Mouse (Mus musculus) limb, embryonic 13.5 days (tissue): ENCODE measurements around the gene Hmgcr. TPM values are rescaled to one million over a fixed set of nuclear protein-coding genes. Genes with fewer than 3 reads are reported as not detected.

Experiments used
- ATAC-seq: fragments of 200-750 bp; cut with Nextera tagmentation; 2 replicates; pipeline ENCODE4 v1.8.0; 2017; ENCODE audit warnings: low read depth, moderate number of reproducible peaks, moderate TSS enrichment; ENCODE audit not compliant: low FRiP score
- H3K27ac ChIP-seq: fragments of 300-500 bp; sonication (generic); 2 replicates; pipeline ENCODE4 v1.5.1; 2015; ENCODE audit warnings: inconsistent platforms, mild to moderate bottlenecking, moderate library complexity
- H3K27me3 ChIP-seq: fragments of 300-500 bp; sonication (generic); 2 replicates; pipeline ENCODE4 v1.6.1; 2015; ENCODE audit warnings: mild to moderate bottlenecking, inconsistent platforms
- H3K36me3 ChIP-seq: fragments of 300-500 bp; sonication (generic); 2 replicates; pipeline ENCODE4 v1.6.1; 2015; ENCODE audit warnings: inconsistent platforms, mild to moderate bottlenecking, moderate library complexity
- H3K4me1 ChIP-seq: fragments of 300-500 bp; sonication (generic); 2 replicates; pipeline ENCODE4 v1.6.1; 2015; ENCODE audit warnings: inconsistent platforms
- H3K4me2 ChIP-seq: fragments of 300-500 bp; sonication (generic); replicated peaks from 2 replicates; pipeline ENCODE4 v1.6.1; 2015; ENCODE audit warnings: inconsistent platforms, mild to moderate bottlenecking, moderate library complexity
- H3K4me3 ChIP-seq: fragments of 300-500 bp; sonication (generic); 2 replicates; pipeline ENCODE4 v1.5.1; 2015; ENCODE audit warnings: moderate library complexity, mild to moderate bottlenecking, inconsistent platforms
- H3K9ac ChIP-seq: fragments of 300-500 bp; sonication (generic); 2 replicates; pipeline ENCODE4 v1.6.1; 2015; ENCODE audit warnings: mild to moderate bottlenecking, inconsistent platforms
- H3K9me3 ChIP-seq: fragments of 300-500 bp; sonication (generic); 2 replicates; pipeline ENCODE4 v1.6.1; 2016; ENCODE audit warnings: inconsistent platforms
- WGBS: fragments of 180-500 bp; shearing (Covaris S2); methylation state at CpG from one replicate; pipeline ENCODE4 v1.1.7; 2015; 5-methylcytosine and 5-hydroxymethylcytosine counted together
- polyA plus RNA-seq: library from polyadenylated mRNA; unstranded; fragments of >200 nt; fragmentation: Nextera tagmentation; extraction: Ambion mirVana; gene quantifications from 2 replicates; pipeline ENCODE4 v1.2.1, GENCODE M21; 2015

Hmgcr gene
- polyA plus RNA-seq, result 72.6 and 74.0 TPM in 2 replicates

GRCm38 (mm10) chr13:96670406-96671077 is at the start of gene Hmgcr:
Gene Hmgcr (minus strand): TSS chr13:96670936.
- Histone ChIP-seq H3K4me1 (peaks cover 36% of the 10 kb centered on the region), H3K9me3 (no peaks in the 10 kb centered on the region), H3K27me3 (no peaks in the 10 kb centered on the region), H3K36me3 (peaks cover 9% of the 10 kb centered on the region), H3K4me3 (peak within 1 kb of the TSS; percentile 99), H3K9ac (peak within 1 kb of the TSS; percentile 96), H3K27ac (peak within 1 kb of the TSS; percentile 90), H3K4me2 (peak within 1 kb of the TSS; percentile 72)
- ATAC-seq, result peak; percentile 100
- under 1% methylated on average over 69 of the region's 70 CpGs for WGBS

DNA sequence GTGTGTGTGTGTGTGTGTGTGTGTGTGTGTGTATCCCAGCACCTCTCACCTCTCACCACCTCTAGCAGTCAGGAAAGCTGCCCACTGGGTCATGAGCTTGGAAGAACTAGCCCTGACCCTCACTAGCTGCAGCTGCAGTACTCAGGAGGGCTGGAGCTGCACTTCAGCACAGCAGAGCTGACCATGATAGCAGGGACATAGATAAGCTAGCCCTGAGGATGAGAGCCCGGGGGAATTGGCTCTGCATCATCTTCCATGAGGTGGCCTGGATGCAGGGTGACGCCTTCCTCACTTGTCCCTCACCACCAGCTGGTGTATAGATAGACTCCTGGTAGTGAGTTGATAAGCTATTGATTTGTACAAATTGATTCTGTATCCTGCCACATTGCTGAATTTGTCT is 49.3 kb upstream of the Hmgcr start:
- Histone ChIP-seq H3K4me3 (no peak overlapping the region), H3K4me1 (no peaks in the 10 kb centered on the region), H3K27ac (no peak overlapping the region), H3K36me3 (no peaks in the 10 kb centered on the region), H3K27me3 (no peaks in the 10 kb centered on the region), H3K9me3 (no peaks in the 10 kb centered on the region), H3K9ac (no peak overlapping the region), H3K4me2 (no peak overlapping the region)
- ATAC-seq, result no peak
- 85% methylated on average over 2 of the region's 2 CpGs for WGBS

GRCm38 (mm10) chr13:96717821-96718220 is 47.1 kb upstream of the Hmgcr start:
- Histone ChIP-seq H3K4me3 (no peak overlapping the region), H3K4me2 (no peak overlapping the region), H3K9me3 (no peaks in the 10 kb centered on the region), H3K27ac (no peak overlapping the region), H3K36me3 (no peaks in the 10 kb centered on the region), H3K4me1 (no peaks in the 10 kb centered on the region), H3K9ac (no peak overlapping the region), H3K27me3 (no peaks in the 10 kb centered on the region)
- no peak for ATAC-seq
- 50% methylated on average over 1 of the region's 1 CpGs for WGBS

DNA sequence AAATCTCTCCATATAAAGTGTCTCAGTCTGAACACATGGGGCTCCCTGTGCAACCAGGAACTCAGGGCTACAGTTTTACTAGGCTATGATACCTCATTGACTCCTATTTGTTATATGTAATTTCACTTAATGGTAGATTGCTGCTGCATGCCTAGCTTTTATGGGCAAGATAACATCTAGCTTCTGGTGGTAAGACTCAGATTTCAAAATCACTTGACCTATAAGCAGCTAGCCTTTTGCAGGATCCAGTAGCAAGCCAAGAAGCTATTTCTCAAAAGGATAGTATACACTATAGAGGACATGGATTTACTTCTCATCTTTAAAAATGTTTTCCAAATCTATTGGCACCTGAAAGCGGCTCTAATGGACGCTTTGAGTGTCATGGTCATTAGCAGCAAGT is 45.6 kb upstream of the Hmgcr start:
- Histone ChIP-seq H3K4me3 (no peak overlapping the region), H3K9ac (no peak overlapping the region), H3K4me2 (no peak overlapping the region), H3K27me3 (no peaks in the 10 kb centered on the region), H3K4me1 (no peaks in the 10 kb centered on the region), H3K27ac (no peak overlapping the region), H3K36me3 (no peaks in the 10 kb centered on the region), H3K9me3 (no peaks in the 10 kb centered on the region)
- no peak for ATAC-seq
- 84% methylated on average over 2 of the region's 2 CpGs for WGBS

DNA sequence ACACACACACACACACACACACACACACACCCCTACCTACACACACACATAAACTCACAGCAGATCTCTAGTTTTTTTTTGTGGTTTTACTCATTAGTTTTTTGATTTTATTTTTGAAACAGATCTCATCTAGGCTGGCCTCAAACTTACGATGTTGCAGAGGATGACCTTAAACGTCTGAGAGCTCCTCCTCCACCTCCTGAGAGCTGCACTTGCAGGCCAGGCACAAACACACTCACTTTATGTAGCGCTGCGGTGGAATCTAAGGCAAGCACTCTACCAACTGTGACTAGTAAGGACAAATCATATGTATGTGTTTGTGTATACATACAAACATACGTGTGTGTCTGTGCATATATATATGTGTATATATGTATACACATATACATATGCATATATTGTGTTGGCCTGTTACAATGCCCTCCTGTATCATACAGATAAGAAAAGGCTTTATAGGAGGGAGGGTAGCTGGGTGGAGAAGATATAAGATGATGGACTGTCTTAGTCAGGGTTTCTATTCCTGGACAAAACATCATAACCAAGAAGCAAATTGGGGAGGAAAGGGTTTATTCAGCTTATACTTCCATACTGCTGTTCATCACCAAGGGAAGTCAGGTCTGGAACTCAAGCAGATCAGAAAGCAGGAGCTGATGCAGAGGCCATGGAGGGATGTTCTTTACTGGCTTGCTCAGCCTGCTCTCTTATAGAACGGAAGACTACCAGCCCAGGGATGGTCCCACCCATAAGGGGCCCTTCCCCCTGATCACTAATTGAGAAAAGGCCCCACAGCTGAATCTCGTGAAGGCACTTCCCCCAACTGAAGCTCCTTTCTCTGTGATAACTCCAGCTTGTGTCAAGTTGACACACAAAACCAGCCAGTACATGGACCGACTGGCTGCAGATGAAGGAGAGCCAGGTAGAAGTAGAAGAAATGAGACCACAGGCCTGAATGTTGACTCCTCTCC is 38.8 kb upstream of the Hmgcr start:
- no peaks in the 10 kb centered on the region for H3K9me3 ChIP-seq
- no peak for ATAC-seq
- no peak overlapping the region for H3K9ac ChIP-seq
- no peaks in the 10 kb centered on the region for H3K27me3 ChIP-seq
- no peaks in the 10 kb centered on the region for H3K4me1 ChIP-seq
- 71% methylated on average over 8 of the region's 8 CpGs for WGBS
- H3K4me3 ChIP-seq, result no peak overlapping the region
- no peak overlapping the region for H3K27ac ChIP-seq
- H3K36me3 ChIP-seq, result no peaks in the 10 kb centered on the region
- no peak overlapping the region for H3K4me2 ChIP-seq

DNA sequence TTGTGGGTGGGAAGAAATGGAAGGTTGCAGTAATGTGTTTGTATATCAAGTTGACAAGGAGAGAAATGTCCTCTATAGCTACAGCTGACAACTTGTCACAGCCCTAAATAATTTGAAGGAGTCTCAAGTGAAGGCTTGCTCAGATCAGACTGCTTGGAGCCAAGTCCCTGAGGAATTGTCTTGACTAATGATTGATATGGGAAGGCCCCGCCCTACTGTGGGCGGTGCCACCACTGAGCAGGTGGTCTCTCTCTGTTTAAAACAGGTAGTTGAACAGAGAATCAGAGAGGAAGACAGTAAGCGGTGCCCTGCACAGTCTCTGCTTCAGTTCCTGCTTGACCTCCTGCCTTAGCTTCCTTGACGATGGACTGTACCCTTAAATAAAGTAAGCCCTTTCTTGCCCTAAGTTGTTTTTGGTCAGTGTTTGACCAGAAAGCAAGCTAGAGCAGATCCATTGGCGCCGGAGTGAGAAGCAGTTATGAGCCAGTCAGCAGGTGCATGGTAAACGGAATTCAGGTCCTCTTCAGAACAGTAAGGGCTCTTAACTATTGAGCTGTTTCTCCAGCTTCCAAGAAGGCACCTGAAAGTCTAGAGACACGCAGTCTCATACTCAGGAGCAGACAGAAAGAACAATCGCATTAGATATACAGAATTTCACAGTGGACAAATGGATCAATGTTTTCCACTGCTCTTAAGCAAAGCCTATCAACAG is 32.0 kb upstream of the Hmgcr start:
- Histone ChIP-seq H3K9me3 (no peaks in the 10 kb centered on the region), H3K9ac (no peak overlapping the region), H3K27me3 (no peaks in the 10 kb centered on the region), H3K27ac (no peak overlapping the region), H3K4me2 (no peak overlapping the region), H3K36me3 (no peaks in the 10 kb centered on the region), H3K4me1 (no peaks in the 10 kb centered on the region), H3K4me3 (no peak overlapping the region)
- no peak for ATAC-seq
- 73% methylated on average over 9 of the region's 9 CpGs for WGBS

GRCm38 (mm10) chr13:96697805-96698586 is 27.3 kb upstream of the Hmgcr start:
- Histone ChIP-seq H3K9me3 (no peaks in the 10 kb centered on the region), H3K4me1 (no peaks in the 10 kb centered on the region), H3K27me3 (no peaks in the 10 kb centered on the region), H3K27ac (no peak overlapping the region), H3K4me3 (no peak overlapping the region), H3K36me3 (no peaks in the 10 kb centered on the region), H3K4me2 (no peak overlapping the region), H3K9ac (no peak overlapping the region)
- 71% methylated on average over 8 of the region's 8 CpGs for WGBS
- no peak for ATAC-seq

DNA sequence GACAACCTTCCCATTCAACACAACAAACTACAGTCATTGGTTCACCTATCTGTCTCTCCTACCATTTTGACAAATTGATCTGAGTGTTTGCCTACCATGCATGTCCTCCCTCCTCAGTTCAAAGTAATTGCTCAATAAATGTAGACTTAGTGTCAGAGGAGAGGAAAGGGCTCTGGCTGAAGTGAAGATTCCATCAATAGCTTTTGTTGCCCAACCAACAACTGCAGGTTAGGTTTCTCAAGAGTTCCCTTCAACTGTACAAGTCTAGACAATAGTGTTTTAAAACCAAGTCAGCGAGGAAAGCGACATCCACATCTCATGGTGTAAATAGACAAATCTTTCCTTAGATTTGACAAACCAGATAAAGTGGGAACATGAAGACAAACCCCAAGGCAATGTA is 24.7 kb upstream of the Hmgcr start:
- Histone ChIP-seq H3K4me2 (no peak overlapping the region), H3K36me3 (no peaks in the 10 kb centered on the region), H3K4me1 (no peaks in the 10 kb centered on the region), H3K9me3 (no peaks in the 10 kb centered on the region), H3K9ac (no peak overlapping the region), H3K27me3 (no peaks in the 10 kb centered on the region), H3K4me3 (no peak overlapping the region), H3K27ac (no peak overlapping the region)
- 90% methylated on average over 2 of the region's 2 CpGs for WGBS
- ATAC-seq, result no peak

- H3K27ac ChIP-seq, result no peak overlapping the region
- no peak for ATAC-seq
- no peak overlapping the region for H3K9ac ChIP-seq
- no peaks in the 10 kb centered on the region for H3K36me3 ChIP-seq
- no peak overlapping the region for H3K4me3 ChIP-seq
- H3K4me1 ChIP-seq, result no peaks in the 10 kb centered on the region
- 91% methylated on average over 5 of the region's 5 CpGs for WGBS
- H3K4me2 ChIP-seq, result no peak overlapping the region
- H3K9me3 ChIP-seq, result no peaks in the 10 kb centered on the region
- no peaks in the 10 kb centered on the region for H3K27me3 ChIP-seq
These were observed 19.2 kb upstream of the Hmgcr start for GRCm38 (mm10) chr13:96689901-96690300.

DNA sequence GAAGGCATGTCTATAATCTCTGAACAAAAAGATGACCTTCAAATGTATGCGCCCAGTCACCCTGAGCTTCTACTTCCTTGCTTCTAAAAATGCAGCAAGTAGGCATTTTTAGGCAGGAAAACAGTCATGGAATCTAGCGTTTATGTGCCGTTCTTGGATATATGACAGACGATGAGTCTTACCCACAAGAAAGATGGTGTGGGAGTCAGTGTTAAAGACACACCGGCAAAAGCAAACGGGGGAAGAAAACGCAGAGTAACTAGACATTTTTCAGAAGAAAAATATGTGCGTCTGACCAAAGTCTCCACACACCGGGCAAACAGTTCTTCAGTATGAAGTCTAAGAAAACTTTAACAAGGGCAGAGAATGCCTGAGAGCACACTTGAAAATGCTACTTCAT is 16.5 kb upstream of the Hmgcr start:
- Histone ChIP-seq H3K27ac (no peak overlapping the region), H3K9me3 (no peaks in the 10 kb centered on the region)
- no peak for ATAC-seq

DNA sequence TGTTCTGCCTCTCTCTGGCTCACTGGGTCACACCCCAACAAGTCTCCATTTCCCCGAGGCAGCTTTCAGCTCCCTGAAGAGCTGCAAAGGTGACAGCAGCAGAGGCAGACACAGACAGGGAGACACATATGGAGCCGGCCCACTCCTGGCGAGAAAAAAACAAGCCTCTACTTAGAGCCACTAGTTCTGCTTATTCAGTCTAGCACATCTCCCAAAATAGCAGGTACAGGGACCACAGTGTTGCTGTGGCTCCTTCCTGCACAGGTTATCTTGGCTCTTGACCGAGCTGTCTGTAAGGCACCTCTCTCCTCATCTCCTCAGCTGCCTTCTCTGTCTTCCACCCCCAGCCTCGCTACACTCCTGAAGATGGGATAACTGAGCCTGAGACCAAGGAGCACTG is 14.0 kb upstream of the Hmgcr start:
- ATAC-seq, result no peak

More for the DNA sequence above, 16.5 kb upstream of the Hmgcr start:
- H3K36me3 ChIP-seq, result no peaks in the 10 kb centered on the region
- H3K27me3 ChIP-seq, result no peaks in the 10 kb centered on the region
- no peak overlapping the region for H3K4me2 ChIP-seq
- 91% methylated on average over 9 of the region's 9 CpGs for WGBS
- no peak overlapping the region for H3K9ac ChIP-seq
- H3K4me1 ChIP-seq, result no peaks in the 10 kb centered on the region
- no peak overlapping the region for H3K4me3 ChIP-seq

More for the DNA sequence above, 14.0 kb upstream of the Hmgcr start:
- Histone ChIP-seq H3K27ac (no peak overlapping the region), H3K36me3 (no peaks in the 10 kb centered on the region), H3K4me3 (no peak overlapping the region), H3K4me1 (no peaks in the 10 kb centered on the region), H3K4me2 (no peak overlapping the region), H3K27me3 (no peaks in the 10 kb centered on the region), H3K9ac (no peak overlapping the region), H3K9me3 (no peaks in the 10 kb centered on the region)
- WGBS, result 78% methylated on average over 5 of the region's 5 CpGs
